Mouse (Mus musculus): Measurements from ENCODE around the gene Odf3l2.
A peak's percentile ranks its signal among the peaks of the same experiment; 100 is the strongest.

Odf3l2 gene

GRCm38 (mm10) chr10:79645711-79646110, at the start of gene Odf3l2:
Gene Odf3l2, minus strand, starts transcription at chr10:79645738.
- DNase-seq (ENCODE audit: low spot score in 2 of 2) = no peak

GRCm38 (mm10) chr10:79694379-79694655, 48.8 kb upstream of the Odf3l2 start:
- DNase-seq (ENCODE audit: low spot score in 2 of 2) = no peak

- DNase-seq (ENCODE audit: low spot score in 2 of 2) = no peak
Observed at GRCm38 (mm10) chr10:79693580-79694378, 48.2 kb upstream of the Odf3l2 start.

GRCm38 (mm10) chr10:79691986-79692548, 46.5 kb upstream of the Odf3l2 start:
- DNase-seq (ENCODE audit: low spot score in 2 of 2) = no peak

GRCm38 (mm10) chr10:79689178-79689577, 43.6 kb upstream of the Odf3l2 start:
- no peak for DNase-seq (ENCODE audit: low spot score in 2 of 2)

GRCm38 (mm10) chr10:79688720-79689119, 43.2 kb upstream of the Odf3l2 start, which contains the start of gene Gzmm:
Gene Gzmm, plus strand, starts transcription at chr10:79689020.
- no peak for DNase-seq (ENCODE audit: low spot score in 2 of 2)

GRCm38 (mm10) chr10:79687513-79687912, 42.0 kb upstream of the Odf3l2 start:
- DNase-seq (ENCODE audit: low spot score in 2 of 2) = no peak

- no peak for DNase-seq (ENCODE audit: low spot score in 2 of 2)
Observed at GRCm38 (mm10) chr10:79686691-79687090, 41.2 kb upstream of the Odf3l2 start.

- DNase-seq (ENCODE audit: low spot score in 2 of 2) = no peak
Observed at GRCm38 (mm10) chr10:79686219-79686618, 40.7 kb upstream of the Odf3l2 start.

GRCm38 (mm10) chr10:79684770-79685600, 39.4 kb upstream of the Odf3l2 start:
- DNase-seq (ENCODE audit: low spot score in 2 of 2) = no peak

- DNase-seq (ENCODE audit: low spot score in 2 of 2) = peak in 1 of 2 experiments; percentile 20
Observed at GRCm38 (mm10) chr10:79683726-79684640, 38.4 kb upstream of the Odf3l2 start.

GRCm38 (mm10) chr10:79682916-79683582, 37.5 kb upstream of the Odf3l2 start:
- DNase-seq (ENCODE audit: low spot score in 2 of 2) = peak; percentile 19 to 54

GRCm38 (mm10) chr10:79682551-79682915, 37.0 kb upstream of the Odf3l2 start:
- DNase-seq (ENCODE audit: low spot score in 2 of 2) = no peak

- peak; percentile 97 to 98 for DNase-seq (ENCODE audit: low spot score in 2 of 2)
Observed at GRCm38 (mm10) chr10:79681591-79682245, 36.2 kb upstream of the Odf3l2 start, which contains the start of gene Cdc34. Gene Cdc34, plus strand, starts transcription at chr10:79682195.

- DNase-seq (ENCODE audit: low spot score in 2 of 2) = no peak
Observed at GRCm38 (mm10) chr10:79680606-79681495, 35.3 kb upstream of the Odf3l2 start.

GRCm38 (mm10) chr10:79675346-79676035, 30.0 kb upstream of the Odf3l2 start:
- DNase-seq (ENCODE audit: low spot score in 2 of 2) = no peak

- DNase-seq (ENCODE audit: low spot score in 2 of 2) = no peak
Observed at GRCm38 (mm10) chr10:79673054-79673453, 27.5 kb upstream of the Odf3l2 start.

- DNase-seq (ENCODE audit: low spot score in 2 of 2) = no peak
Observed at GRCm38 (mm10) chr10:79672088-79672455, 26.5 kb upstream of the Odf3l2 start.

Data from cerebellum, postnatal 4 days (tissue).